Mouse (Mus musculus): Measurements from ENCODE around the gene Cyp11a1.

DNA sequence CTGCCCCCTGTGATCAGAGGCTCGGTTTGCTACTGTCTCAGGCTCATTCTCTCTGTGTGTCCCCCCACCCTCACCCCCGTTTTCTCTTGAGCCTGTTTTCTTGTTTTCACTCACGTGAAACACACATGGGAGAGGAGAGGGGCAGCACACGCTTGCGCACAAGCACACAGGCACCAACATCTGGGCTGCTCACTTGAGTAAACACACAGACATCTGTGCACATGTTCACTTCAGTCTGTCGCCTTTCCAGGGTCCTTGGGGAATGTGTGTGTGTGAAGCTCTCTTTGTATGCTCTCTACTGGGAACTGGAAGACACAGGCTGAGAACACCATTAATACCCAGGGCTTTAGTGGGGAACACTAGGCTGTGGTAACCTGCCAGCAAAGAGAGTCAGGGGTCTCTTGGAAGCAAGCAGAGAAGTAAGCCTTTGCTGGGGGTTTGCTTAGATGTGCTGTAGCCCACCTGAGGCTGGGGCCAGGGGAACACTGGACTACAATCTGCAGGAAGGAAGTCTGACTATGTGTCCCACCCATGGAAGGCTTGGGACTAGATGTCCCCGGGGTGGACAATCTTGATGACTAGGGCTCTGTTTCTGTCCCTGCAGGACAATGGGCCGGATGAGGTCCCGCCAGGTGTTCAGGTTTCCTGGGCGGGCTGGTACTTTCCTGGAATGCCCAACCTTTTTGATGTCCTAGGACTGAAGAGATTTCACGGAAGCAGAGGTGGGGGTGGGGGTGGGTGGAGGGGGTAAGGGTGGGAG is 36.3 kb upstream of the Cyp11a1 start:
- no peak for TF ChIP-seq CTCF (IDR thresholded peaks at IDR 0.05; ENCODE audit: extremely low read depth, insufficient read depth, low read length)
- TF ChIP-seq POLR2A (IDR thresholded peaks at IDR 0.05; ENCODE audit: extremely low read depth, insufficient read depth, low read length), result no peak
